Mouse (Mus musculus) urinary bladder, postnatal 25 days (tissue): ENCODE measurements at regions not wholly inside any gene's neighbourhood (a gene's known extent, or its start where the extent isn't known, plus 50 kb on each side); places are given as distances from the start of the nearest gene placed in this dataset.
A peak's percentile ranks its signal among the peaks of the same experiment; 100 is the strongest.

Experiments used
- DNase-seq: peaks from one replicate; pipeline ENCODE4 v3.0.0; 2022; ENCODE audit warnings: low spot score

DNA sequence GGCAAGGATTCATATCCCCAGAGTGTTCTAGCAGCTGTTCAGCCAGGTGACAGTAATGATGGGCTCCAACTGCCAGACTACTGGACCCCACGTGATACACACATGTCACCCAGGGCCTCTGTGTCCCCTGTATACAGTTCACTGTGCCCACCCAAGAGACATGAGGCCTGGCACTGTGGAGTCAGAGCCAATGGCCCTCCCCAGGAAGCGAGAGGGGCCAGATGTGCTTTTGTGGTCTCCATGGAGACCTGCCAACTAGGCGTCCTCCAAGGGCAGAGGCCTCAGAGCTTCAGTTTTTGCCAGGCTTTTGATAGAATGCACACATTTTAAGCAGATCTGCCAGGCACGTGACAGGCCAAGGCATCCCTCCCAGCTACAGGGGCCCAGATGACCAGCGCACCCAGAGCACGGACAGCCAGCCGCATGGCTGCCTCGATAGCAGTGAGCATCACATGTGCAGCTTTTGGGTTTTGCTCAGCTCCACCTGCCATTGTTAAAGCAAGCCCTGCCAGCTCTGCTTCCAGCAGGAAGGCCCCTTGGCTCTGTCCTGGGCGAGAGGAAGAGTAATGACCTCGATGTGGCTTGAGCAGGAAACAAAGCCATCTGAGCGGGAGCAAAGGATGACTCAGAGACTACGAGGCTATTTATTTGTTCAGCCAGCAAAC, 198.1 kb upstream of the Sulf2 start:
- no peak for DNase-seq

DNA sequence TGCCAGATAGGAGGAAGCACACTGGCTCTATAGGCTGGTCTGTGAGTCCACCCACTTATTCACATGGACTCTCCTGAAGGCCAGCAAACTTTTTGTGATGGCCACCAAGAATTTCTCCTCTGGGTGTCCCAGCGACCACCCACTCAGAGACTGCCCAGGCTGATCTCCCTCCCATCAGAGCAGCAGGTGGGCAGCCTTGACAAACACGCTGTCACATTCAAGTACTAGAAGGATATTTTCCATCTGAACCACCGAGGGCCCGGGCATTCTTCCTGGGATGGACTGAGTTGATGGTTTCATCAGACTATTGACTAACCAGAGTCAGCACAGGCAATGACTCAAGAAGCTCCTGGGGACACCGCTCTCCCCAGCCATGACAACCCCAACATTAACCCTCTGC, 196.5 kb upstream of the Sulf2 start:
- no peak for DNase-seq

DNA sequence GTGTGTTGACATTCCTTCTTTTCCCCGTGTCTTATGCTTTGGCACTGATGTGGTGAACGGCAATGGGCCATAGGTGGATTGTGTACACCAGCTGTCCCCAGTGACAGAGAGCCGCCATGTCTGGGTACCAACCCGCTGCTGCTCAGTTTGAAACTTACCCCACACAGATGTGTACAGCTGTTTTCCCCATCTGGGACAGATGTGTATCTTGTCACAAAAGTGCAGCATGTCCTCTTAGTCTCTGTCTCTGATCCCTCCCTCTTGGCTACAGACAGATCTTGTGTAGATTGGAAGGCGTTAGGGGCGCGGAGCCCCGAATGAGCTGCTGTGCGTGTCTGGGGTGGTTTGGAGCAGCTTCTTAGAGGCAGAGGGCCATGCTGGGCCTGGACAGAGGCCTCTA, 196.1 kb upstream of the Sulf2 start:
- no peak for DNase-seq

DNA sequence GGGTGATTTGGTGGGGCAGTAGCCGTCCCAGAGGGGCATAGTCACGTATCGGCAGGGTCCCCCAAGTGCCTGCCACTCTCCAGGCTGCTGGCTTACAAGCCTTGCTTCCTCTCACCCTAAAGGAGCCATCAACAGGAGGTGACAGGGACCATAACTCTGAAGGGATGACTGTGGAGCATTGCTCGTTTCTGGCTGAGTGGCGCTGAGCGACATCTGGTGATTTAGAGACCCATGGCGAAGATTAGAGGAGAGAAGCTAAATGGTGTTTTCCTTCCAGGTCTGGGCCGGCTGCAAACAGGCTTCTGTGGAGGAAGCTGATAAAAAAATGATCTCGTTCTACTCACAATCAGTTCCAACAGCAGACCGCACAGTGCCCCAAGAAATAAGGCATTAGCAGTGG, 193.2 kb upstream of the Sulf2 start:
- no peak for DNase-seq

DNA sequence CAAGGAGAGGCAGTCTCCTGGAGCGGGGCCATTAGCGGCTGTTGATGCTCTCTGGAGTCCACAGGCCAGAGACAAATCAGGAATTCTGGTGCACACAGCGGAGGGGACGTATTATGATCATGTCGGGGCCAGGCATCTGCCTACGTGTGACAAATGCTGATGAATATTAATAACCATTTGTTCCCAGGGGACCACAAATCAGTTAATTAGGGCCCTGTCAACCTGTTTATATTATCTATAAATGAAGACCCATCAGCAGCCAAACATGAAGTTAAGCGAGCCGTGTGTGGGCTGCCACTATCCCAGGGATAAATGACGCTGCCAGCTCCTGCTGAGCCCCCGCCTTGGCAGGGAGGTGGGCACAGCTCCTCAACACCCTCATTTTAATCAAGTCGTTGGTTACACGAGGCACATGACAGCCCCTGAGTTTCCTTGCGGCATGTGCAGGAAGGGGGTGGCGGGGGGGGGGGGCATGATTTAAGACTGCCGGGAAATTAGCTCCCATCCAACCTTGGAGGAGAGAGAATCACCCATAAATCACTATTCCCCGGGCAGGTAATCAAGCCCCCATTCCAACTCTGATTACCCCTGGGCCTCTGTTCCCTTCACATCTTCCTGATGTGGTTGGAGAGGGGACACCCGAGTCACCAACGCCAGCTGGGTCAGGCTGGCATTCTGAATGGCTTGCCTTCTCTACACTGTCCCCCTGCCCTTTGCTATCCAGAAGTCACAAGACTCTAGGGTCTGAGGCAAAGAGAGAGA, 191.1 kb upstream of the Sulf2 start:
- DNase-seq, result no peak

DNA sequence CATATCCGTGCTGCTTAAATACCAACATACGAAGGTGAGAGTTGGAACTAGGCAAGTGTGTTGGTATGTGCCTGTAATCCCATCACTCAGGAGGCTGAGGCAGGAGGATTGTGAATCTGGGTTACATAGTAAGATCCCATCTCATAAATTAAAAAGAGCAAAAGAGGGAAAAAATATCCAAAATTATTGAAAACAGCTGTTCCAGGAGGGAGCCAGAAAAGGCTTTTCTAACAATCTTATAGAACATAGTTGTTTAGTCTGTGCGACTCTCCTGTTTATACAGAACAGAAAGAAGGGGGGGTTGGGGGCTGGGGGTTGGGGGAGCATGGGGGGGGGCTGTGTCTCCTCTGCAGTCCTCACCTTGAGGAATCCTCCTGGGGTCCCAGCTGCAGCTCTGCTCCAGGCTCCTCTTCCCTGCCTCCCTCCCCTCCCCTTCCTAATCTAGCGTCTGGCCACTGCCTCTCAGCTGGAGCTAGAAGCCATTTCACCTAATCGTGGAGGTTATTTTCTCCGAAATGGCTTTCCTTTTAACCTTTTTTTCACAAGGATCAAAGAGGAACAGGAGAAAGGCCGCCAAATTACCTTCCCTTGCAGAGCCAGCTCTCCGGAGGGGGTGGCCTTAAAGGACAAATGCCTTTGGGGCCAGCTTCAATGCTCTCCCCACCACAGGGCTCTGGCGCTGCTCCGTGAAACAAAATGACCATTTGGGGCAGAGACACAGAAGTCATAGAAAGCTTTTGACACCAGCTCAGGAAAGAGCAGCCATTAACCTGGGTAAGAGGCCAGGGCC, 188.3 kb upstream of the Sulf2 start:
- no peak for DNase-seq

DNA sequence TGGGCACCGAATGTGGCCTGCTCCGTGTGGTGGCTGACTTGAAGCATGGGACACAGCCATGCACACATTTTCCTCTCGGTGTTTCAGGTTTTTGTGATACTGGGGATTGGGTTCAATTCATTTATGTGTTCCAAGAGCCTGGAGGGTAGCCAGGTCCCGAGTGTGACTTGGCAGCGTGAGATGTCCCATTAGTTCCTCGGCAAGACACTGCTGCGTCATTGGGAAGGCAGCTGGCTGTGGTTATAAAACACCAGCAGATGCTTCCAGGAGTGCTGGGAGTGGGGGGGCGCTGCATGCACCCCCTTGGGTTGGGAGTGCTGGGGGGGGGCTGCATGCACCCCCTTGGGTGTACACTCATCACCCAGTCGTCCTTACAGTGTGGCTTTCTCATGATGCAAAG, 186.9 kb upstream of the Sulf2 start:
- no peak for DNase-seq

DNA sequence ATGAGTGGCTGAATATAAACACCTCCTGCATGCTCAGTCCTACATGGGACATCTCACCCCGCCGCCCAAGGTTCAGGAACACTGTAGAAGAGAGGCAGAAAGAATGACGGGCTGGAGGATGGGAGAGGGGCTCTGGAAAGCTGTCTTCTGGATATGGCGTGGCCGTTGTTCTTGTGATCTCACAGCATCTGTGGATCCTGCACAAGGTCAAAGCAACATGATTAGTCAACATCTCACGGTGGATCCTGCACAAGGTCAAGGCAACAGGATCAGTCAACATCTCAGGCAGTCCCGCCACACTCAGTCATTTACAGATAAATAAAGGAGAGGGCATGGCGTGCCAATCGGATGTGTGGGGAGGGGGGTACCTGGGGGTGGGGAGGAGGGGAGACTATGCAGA, 184.7 kb upstream of the Sulf2 start:
- DNase-seq, result no peak

DNA sequence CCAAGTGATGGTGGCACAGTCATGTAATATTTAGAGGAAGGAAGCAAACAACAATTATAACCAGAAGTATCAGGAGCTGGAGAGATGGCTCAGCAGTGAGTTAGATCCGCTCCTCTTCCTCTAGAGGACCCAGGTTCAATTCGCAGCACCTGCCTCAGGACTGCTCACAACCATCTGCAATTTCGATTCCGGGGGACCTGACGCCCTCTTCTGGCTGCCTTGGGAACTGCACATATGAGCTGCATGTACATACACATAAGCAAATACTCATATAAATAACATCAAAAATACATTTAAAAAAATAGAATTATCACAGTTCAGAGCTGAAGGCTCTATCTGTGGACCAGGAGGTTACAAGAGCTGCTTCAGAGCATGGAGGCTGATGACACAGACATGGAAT, 184.0 kb upstream of the Sulf2 start:
- DNase-seq, result no peak

DNA sequence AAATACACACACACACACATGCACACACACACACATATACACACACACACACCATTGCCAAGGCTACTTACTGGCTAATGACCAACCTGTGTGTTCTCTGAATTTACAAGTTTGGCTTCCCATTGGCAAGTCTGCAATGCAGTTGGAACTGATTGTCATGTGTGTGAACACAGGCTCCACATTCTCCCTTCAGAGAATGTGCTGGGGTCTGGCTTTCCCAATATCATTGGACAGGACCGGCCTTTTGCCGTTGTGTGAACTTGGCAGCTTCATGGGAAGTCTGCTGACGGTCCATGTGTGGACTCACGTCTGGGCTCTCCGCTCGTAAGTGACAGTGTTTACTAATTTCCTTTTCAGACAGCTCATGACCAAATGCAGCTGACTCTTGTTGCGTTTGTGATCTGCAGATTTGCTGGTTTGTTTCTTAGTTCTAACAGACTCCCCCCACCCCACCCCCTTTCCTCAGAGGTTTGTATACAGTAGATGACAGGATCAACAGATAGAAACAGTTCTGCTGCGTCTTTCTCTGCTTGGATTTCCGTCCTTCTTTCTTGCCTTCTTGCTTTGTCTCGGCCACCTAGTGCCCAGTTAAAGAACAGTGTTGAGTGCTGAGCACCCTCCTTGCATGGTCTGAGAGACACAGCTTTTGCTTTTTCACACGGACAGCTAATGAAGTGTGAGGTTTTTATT, 183.1 kb upstream of the Sulf2 start:
- DNase-seq, result no peak

DNA sequence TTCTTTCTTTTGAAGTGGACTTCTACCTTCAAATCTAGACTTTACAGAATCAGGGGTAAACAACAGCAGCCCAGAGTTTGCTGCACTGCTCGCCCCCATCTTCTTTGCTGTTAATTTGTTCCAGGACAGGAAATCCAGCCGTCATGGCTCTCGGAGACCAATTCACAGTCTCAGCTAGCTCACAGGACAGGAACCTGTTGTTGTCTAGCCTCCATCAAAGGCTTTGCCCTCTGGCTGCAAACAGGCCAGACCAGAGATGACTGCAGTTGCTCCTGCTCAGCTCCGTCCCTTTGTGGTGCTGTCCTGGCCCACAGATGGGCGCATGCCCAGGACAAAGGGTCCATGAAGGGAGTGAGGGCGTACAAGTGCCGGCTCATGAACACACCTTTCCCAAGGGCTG, 182.2 kb upstream of the Sulf2 start:
- no peak for DNase-seq

DNA sequence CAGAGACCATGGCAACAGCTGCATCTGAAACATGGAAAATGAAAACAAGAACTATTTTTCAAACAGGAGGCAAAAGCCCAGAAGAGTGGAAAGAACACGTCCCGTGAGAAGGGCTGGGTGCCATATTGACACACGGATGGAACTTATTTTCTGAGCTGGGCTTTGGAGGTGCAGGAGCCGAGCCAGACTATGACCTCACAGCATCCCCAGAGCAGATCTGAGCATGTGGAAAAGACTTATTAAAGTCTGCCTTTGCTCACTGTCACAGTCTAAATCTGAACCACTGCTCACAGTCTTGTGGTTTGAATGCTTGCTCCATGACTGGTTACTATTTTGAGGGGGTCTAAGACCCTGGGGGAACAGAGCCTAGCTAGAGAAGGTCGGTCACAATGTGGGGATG, 180.2 kb upstream of the Sulf2 start:
- no peak for DNase-seq

DNA sequence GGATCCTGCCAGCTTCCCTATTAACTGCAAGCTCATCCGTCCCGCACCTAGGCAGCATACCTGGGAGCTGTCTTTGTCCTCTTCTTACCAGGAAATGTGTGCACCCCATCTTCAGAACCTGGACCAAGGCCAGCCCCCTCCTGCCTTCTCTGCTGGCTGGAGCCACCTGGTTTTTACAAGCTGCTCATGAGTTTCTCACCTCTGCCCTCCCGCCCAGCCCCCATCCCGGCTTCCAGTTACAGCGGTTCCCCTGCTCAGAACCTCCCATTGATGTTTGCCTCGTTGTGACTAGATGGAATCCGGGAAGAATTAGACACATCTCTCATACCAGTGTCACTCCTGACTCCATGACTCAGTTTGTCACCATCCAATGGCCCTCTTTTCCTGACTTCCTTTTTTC, 179.1 kb upstream of the Sulf2 start:
- DNase-seq, result no peak

DNA sequence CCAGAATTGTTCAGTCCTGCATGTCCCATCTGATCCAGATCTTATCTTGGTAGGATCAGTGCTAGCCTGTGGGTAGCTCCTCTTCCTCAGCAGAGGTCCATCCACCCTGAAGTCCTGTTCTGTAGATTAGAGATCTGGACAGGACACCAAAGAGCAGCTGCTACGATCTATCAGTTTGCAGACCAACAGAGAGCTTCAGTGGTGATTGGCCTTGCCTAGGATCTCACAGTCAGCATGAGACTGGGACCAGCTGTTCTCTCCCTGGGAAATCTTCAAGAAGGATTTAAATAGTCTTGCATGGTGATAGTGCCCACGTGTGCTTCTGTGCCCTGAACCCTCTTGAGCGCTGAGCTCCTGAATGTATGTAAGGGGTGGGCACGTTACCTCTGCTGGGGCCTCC, 178.4 kb upstream of the Sulf2 start:
- DNase-seq, result no peak

DNA sequence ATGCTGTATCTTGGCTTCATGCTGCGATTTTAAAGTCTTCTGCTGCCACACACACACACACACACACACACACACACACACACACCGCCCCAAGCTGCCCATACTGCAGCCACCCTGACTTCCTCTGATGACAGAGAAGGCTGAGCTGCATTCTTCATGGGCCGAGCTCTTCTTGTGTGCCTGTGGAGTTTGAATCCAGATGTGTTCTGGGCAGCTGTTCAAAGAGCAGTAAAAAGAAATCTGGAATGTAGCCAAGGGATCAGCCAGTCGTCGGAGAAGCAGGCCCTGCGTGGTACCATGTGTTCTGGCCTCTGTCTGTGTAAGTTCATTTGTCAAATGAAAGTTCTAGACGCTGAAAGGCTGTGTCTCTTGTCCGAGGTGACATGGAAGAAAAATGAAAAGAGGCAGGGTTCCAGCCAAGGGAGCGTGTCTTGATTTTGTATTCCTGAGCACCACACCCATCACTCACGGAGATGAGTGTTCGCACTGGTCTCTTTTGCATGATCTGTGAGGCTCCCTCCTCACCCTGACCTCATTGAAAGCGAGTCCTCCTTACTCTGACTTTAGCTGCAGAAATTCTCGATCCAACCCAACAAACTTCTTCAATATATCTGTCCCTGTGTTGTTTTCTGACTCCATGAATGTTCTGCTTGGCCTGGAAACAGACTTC, 177.4 kb upstream of the Sulf2 start:
- DNase-seq, result no peak

DNA sequence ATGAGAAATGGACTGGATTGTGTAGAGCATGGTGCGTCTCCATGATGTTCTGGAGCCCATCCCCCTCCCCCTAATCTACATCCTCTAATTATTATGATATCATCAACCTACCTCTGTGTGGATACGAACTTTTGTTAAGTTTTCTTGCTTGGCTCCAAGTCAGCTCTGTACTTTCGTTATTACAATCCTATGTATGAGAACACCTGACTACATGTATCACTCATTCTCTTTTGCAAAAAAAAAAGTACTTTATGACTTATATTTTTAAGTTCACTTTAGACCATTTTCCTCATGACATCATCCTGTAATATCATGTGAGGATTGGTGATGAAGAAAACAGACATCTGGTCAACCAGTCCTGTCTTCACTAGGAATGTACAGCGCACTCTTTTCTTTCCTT, 175.7 kb upstream of the Sulf2 start:
- no peak for DNase-seq

DNA sequence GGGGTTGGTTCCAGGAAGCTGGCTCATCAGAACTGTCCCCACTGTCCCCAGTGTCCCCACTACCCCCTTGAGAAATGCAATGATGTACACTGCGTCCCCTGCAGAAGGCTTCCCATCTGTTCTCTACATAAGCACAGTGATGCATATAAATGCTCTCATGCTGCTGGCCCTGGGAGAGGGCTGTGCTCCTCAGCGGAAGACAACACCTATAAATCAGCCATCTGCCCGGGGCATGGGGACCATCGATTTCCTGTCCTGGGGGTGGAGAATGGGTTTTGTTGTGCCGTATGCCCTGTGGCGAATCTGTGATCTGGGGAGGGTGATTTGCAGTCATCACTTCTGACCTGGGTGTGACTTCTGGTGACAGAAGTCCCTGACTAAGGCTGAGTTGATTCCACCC, 174.9 kb upstream of the Sulf2 start:
- no peak for DNase-seq

DNA sequence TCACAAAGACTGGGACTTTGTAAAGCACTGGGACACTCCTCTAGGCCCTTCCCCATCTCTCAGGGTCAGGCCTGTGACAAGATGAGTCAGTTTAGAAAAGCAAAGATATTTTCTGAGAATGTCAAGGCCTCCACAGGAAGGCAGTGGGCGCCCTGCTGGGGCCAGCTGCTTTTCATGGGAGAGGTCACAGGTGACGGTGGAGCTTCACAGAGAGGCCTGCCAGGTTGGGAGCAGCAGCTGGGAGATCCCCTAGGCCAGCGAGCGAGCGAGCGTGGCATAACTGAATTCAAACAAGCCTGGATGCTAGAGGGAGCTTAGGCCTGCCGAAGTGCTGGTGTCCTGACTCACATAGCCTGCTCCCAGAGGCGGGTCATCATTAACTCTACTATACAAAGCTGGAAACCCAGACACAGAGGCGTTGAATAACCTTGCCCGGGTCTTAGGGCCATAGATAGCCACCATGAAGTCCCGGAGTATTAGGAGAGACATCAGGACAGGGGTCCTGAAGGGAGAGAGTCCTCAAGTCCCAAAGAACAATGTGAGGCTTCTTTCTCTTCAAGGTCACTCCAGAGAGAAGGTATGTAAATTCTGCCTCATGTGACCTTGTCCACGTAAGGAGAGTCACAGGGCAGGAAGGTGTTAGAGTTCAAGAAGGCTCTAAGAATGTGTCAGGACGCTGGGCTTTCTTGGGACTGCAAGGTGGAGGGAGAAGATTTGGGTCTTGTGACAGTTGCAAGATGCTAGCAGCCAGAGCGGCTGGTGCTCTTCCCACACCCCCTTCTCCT, 174.3 kb upstream of the Sulf2 start:
- no peak for DNase-seq

DNA sequence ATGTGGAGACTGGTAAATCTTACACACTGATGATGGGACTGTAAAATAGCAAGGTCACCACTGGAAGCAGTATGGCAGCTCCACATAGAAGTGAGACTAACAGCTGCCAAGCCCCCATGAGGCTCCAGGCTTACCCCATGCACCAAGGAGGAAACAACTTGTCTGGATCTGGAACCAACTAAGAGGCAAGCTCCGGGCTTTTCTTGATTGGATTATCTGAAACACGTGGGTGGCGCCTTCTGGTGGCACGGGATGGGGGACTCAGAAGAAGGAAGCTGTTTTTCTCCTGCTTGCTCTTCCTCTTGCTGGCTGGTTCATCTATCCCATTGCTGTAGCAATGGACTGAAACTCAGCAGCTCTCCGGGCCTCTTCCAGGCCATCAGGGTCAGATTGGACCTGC, 171.5 kb upstream of the Sulf2 start:
- DNase-seq, result no peak

DNA sequence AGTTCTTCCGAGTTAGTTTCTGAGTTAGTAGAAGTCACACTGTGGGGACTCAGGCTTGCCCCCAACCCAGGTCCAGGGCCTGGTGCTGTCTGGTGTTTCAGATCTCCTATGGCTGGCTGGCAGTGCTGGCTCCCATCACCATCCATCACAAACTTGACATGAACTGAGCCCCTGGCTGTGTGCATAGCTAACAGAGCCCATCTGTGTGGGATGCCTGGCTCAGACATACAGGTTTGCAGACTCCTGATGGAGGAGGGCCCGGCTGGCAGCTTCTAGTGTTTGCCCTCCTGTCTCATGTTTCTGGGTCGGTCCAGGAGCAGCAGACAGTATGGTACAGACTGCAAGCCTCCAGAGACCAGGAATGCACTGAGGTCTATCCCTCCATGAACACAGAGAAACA, 169.5 kb upstream of the Sulf2 start:
- no peak for DNase-seq

DNA sequence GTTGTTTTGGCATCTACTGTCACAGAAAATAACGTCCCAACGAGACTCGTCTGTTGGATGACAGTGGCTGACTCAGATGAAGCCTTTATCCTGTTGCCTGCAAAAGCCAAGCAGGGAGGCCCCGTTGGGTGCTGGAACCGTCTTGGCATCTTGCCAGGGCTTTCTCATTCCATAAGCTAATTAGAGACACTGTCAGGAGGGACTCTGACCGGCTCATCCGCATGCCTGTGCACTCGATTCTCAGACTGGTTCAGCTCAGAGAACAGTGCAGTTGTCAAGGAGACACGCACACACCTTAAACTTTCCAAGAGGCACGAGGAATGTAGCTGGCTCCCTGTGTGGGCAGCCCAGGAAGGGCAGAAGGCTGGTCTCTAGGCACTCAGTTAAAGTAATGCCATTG, 169.0 kb upstream of the Sulf2 start:
- peak; percentile 13 for DNase-seq
